Mouse (Mus musculus): ENCODE results near the gene Zmiz1.

Gene Zmiz1

DNA sequence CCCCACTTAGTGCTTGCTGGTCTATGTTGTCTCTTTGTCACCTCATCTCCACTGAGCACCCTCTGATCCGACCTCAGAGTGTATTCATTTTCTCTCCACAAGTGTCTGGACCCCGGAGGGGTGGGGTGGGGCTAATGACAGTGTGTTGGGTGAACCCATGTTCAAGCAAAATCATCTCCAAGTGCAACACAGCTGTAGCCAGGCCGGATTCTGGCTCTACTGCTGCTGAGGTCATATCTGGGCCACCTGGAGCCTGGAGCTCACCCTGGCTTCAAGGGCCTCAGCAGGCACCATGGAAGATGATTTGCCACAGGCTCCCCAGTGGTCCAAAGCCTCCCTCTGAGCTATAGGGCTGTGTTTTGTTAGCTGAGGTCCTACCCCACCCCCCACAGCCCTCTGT is 52.6 kb downstream of the Zmiz1 start:
- DNase-seq (ENCODE audit: low spot score in 2 of 2) = no peak

DNA sequence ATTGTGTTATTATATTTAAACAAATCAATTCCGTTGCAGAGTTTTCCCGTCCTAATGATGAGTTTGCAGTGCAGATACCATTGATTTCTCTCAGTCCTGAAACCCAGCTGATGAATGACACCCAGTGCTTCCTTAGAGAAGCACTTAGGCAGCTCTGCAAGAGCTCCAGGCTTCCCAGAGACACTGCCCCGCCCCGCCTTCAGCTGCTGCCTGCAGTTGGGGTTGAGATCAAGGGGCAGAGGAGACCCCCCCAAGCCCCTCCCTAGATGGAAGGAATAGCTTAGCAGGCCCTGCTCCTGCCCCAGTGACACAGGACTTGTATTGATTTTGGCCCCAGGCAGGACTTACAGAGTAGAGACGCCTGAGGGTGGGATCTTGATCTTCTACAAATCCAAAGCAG is 53.0 kb downstream of the Zmiz1 start:
- DNase-seq (ENCODE audit: low spot score in 2 of 2) = no peak

DNA sequence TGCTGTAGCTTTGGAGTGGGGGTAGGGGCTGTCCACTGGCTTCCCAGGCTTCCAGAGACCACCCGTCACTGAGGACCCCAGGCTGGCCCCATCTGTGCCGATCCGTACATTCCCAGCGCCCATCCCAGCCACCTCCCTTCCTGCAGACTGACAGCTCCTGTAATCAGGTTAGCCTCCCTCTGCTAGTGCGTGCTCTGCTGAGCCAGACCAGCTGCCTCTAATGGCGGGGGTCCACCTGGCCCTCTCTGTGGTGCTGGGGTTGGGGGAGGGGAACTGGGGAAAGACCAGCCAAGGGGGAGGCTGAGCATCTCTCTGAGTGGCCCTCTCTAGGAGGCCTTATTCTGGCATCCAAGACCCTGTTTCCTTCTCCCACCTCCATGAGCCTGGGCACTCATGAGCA is 53.8 kb downstream of the Zmiz1 start:
- DNase-seq (ENCODE audit: low spot score in 2 of 2) = no peak

DNA sequence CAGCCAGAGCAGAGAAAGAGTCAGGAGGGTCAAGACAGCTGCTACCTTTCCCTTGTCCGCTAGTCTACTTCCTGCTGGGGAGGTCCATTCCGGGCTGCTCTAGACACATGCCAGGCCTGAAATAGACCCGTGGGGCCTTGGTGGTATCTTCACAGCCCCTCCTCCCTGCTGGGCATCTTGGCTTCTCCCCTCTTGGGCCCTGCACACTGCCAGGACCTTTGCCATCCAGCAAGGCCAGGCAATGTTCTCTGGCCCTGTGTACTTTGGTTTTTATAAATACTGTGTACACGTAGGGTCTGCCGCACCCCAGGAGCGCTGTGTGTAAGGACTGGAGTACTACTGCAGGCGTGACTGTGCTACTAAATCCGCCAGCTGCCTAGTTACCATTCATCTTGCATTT is 54.5 kb downstream of the Zmiz1 start:
- no peak for DNase-seq (ENCODE audit: low spot score in 2 of 2)

DNA sequence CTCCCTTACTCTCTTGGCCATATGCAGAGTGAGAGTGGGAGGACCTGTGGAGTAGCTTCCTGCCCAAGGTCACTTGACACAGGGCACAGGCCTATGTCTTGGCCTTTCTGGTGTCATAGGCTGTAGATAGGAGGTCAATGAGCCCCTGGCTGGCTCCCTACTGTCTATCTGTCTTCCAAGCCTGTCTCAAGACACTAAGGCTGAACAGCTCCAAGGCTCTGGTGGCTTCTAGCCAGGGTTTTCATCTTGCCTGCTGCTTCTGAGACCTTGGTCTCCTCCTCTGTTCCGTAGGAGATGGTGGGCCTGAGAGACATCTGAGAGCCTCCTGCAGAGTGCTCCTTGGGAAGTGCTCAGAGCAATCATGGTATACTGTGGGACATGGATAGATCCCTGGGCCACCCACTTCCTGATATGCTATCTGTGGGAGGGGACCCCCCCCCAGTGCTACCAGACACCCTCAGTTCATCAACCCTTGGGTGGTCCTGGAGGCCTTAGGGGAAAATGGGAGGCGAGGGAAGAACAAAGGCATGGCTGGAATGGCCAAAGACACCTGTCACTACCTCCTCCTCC is 56.0 kb downstream of the Zmiz1 start:
- no peak for DNase-seq (ENCODE audit: low spot score in 2 of 2)

DNA sequence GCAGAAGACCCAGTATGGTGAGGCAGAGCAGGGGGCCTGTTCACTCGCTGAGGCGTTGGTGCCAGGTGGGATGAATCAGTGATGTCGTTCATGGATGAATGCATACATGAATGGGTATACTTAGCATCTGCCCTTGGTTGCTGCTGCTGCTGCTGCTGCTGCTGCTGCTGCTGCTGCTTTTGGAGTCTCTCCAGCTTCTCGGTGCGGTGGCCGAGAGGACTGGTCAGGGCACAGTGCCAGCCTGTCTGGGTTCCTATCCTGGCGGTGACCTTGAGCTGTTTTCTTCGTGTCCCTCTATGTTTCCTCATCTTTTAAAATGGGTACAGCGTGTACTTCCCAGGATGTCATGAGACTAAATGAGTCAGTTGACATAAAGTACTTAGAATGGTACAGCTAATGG is 56.9 kb downstream of the Zmiz1 start:
- DNase-seq (ENCODE audit: low spot score in 2 of 2) = no peak

DNA sequence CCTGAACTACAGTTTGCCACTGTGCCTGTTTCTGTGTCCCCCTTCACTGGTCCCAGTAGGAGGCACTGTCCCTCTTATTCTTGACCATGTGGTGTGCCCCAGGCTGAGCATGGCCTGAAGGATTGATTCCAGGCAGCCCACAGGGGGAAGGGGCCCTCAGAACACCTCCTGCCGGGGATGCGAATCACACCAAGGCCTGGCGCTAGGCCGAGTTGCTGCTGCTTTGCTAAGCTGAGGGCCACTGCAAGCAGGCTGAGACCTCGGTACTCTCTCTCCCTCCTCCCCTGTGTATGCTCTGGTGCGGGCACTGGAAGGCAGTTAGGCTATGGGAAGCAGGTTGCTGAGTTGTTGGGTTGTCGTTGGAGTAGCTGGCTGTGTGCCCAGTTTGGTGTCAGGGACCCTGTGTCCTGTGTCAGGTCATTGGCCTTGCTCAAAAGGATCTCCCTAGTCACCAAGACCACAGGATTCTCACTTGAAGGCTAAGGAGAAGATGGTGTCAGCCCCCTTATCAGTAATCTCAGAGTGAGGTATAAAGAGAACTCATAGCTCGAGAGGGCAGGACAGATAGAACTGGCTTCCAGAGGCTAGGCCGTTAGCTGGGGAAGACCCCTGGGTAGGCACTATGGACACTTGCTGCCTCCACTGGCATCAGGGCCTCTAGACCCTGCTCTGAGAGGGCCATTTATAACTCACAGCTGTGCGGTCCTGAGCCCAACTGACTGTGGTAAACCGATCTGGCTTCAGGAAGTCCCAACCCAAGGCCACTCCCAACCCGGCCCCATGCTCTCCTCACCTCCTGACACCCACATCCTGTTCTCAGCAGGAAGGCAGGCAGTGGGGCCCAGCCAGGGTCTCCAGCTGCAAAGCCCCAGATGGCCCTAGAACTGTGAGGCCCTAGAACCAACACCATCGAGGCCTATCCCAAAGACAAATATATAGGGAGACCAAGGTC is 57.9 kb downstream of the Zmiz1 start:
- DNase-seq (ENCODE audit: low spot score in 2 of 2) = no peak

DNA sequence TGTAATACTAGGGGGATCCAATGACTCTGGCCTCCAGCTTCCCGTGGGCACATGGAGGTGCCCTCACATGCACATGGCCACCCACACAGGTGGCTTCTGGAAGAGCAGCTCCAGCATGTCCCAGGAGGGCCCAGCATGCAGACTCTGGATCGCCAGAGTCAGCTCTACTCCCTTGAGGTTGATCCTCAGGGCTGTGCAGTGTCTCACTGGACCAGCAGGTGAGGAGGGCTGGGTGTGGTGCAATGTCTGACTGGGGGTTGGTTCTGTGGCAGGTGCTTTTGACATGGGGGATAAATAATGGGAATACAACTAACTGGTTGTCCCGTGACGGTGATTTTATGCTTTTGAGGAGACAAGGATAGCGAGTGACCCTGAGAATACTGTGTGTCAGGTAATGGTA is 59.7 kb downstream of the Zmiz1 start:
- DNase-seq (ENCODE audit: low spot score in 2 of 2) = no peak

DNA sequence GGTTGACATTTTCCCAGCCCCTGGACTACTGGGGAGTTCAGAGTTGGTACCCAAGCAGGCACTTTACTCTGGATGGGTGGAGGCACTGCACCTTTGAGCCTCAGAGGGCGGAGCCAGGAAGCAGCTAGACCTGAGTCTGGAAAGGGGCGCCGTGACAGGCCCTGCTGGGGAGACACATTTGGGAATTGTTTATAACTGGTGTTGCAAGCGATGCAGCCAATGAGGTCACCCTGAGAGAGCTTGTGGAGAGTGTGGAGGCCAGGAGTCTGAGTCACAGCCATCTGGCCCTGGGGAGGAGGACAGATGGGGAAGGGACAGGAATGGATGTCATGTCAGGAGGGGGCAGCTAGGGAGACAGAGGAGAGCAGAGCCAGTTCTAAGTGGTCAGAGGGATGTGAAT is 60.7 kb downstream of the Zmiz1 start:
- DNase-seq (ENCODE audit: low spot score in 2 of 2) = no peak

DNA sequence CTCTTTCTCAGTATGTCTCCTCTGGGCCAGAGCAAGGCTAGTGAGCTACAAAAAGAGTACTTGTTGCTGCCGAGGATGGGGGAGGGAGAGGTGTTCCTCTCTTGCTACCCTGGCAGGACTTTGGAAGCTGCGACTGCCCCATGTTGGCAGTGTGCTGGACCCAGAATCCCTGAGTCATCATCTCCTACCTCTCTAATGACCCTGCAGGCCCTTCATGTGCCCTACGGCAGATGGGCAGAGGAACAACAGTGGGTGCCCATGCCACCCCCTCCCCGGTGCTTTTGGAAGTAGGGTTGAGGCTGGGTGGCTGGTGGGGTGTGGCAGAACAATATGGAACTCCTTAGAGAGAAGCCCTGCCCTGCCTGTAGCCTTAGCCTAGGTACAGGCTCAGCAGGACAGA is 61.6 kb downstream of the Zmiz1 start:
- no peak for DNase-seq (ENCODE audit: low spot score in 2 of 2)

DNA sequence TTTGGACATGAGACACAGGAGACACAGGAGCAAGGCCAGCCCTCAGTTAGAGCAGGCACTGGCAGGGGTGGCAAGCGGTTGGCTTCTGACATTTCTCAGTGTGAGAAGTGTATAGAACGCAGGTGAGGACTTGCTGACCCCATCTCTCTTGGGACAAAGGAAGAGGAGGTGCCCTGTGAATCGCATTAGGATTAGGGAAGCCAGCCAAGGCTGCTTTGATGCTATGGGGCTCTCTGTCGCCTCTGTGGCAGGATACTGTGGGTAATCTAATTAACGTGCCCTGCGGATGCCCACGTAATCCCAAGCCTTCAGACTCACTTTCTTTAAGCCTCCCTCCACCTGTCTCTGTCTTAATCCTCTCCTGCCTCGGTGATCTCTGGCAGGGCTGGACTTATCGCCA is 62.0 kb downstream of the Zmiz1 start:
- DNase-seq (ENCODE audit: low spot score in 2 of 2) = no peak

DNA sequence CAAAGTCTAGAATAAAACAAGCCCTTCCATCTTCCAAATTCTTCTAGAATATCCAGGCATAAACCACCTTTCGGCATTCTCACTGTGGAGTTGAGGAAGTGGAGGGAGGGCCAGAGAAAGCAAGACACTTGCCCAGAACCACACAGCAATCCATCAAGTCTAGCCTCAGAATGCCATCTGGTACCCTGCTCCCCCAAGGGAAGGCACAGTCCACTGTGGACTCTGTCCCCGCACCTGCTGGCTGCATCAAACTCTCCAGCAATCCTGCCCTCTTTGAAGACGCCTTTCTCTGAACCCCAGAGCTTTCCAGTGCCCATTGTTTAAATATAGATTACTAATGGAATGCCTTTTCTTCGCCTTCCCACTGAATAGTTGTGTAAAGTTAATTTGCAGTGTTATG is 62.5 kb downstream of the Zmiz1 start:
- no peak for DNase-seq (ENCODE audit: low spot score in 2 of 2)

DNA sequence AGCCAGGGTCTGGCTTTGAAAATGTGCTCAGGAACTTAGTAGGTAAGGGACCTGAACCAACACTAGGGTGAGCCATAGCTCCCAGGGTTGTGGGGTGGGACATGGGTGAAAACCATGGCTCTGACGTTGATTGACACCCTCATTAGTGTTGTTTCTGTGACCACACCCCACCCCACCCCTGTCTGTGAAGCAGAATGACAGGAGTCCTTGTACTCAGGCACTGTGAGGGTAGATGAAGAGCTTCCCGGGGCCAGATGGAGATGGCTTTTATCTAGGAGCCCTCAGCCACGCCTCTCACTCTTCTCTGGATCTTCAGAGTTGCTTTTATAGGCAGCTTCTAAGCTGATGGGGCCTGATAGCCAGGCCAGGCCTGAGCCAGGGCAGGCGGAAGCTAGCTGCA is 63.4 kb downstream of the Zmiz1 start:
- no peak for DNase-seq (ENCODE audit: low spot score in 2 of 2)

DNA sequence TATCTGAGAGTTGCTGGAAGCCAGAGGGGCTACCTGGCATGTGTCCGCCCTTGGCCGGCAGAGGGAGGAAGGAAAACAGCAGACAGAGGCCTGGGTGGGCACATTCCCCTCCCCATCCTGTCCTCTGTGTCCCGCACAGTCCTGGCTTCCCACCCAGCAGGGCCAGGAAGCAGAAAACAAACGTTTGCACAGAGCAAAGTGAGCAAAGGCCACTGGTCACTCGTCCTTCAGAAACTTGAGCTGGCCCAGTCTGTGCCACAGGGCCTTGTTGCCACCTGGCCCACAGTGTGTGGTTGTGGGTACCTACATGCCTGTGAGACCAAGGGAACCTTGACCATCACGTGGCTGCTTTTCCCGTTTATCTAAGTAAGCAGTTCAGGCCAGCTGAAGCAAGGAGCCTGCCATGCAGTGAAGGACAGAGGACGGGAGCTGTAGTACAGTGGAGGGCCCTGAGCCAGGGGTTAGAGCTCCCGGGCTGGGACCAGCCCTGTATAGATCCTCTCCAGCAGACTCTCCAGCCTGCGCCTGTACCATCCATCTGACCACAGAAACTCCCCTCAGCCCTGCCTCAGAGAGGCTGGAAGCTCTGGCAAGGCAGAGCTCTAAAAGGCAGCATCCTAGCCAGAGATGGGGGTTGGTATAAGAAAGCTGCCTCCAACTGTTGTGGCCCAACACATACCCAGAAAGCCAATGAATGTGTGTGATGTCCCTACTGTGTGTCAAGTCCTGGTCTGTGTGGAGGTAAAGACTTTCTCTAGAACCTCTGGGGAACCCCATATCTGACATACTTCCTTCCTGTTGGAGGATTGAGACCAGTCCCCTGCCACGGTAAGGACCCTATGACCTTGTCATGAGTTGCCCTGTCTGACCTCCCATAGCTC is 64.5 kb downstream of the Zmiz1 start:
- no peak for DNase-seq (ENCODE audit: low spot score in 2 of 2)

DNA sequence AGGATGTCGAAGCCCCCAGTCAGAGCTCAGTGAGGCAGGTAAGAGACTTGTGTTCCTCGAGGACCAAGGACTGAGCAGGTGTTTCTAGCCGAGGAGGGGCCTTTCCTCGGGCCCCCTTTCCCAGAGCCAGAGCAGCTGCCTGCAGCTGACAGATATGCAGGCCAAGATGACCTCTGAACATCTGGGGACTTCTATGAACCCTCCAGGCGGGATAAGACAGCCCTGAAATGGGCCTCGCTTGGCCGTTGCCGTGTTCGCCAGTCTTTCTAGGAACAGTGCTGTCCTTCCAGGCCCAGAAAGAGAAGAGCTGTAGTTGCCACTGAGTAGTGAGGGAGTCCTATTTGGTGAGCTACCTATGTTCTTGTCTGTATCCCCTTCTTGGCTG is 65.1 kb downstream of the Zmiz1 start:
- no peak for DNase-seq (ENCODE audit: low spot score in 2 of 2)

DNA sequence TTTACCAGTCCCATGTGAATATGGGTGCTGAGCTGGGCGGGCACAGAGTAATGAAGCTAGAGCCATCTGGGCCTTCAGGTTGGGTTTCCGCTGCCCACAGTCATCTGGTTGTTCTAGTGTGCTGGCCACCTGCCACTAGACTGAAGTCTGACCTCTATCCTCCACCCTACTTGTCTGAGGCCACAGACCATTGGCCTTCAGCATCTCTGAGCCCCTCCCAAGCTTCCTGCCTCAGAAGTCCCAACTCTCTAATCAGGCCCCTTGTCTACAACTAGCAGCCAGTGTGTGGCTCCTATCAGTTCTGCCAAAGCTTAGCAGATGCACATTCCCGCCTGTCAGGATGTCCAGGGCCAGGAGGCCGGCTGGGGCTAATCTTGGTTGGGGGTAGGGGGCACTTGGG is 65.9 kb downstream of the Zmiz1 start:
- DNase-seq (ENCODE audit: low spot score in 2 of 2) = no peak

DNA sequence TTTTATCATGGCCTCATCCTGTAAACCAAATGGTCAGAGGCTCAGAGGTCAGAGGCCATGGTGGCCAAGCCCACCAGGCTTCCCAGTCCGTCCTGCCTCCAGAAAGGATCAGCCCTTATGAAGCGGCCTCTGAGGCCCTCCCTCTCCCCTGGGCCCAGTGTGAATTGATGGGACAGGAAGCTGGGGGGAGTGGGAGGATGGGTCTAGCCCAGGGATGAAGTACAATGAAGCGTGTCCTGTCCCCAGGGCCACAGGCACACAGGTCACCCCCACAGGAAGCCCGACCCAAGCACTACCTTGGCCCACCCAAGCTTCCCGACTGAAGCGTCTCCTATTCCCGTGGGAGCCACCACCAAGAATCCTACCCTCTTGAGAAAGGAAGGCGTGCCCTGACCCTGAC is 66.7 kb downstream of the Zmiz1 start:
- DNase-seq (ENCODE audit: low spot score in 2 of 2) = no peak

DNA sequence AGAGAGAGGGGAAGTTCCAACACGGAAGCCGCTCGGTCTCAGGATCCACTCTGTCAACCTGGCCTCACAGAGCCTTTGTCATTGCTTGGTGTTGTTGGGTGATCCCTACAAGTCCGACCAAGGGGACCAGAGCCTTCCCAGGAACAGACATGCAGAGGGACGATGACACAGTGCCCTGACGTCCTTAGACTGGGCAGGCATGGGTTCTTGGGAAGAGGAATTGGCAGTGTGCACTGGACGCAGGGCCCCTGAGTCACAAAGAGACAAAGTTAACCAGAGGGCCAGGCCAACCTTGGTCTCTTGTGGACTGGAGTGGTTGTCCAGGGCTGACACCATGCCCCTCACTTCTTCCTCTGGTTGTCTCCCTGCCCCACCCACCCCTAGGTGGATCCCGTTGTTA is 67.9 kb downstream of the Zmiz1 start:
- no peak for DNase-seq (ENCODE audit: low spot score in 2 of 2)

DNA sequence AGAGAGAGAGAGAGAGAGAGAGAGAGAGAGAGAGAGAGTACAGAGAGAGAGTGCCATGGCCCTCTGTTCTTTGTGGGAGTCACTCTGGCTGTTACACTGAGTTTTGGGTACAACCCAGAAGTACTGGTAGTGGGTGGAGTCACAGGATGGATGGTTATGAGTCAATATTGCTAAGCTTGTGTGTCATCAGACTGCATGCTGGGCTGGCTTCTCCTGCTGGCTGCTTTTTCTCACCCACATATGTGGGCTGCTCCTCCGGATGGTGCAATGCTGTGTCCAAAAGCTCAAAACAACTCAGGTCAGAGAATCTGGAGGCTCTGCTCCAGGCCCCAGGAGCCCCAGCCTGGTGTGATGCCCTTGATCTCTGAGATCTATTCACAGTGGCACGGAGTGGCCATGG is 68.3 kb downstream of the Zmiz1 start:
- DNase-seq (ENCODE audit: low spot score in 2 of 2) = no peak

DNA sequence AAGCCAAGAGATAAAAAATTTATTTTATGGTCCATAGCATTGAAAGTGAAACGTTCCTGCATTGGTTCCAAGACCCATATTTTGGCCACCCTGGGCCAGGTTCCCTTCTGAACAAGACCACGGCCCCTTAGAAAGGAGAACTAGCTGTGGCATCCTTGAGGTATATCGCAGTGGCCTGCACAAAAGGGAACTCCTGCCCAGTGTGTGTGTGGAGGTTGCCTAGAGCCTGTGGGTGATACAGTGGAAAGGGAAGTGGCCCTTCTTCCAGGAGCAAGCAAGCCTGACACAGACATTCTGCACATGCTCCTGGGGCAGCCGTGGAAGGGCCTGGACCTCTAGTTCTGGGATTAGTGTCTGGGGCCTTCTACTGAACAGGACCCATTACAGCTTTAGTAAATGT is 71.4 kb downstream of the Zmiz1 start:
- no peak for DNase-seq (ENCODE audit: low spot score in 2 of 2)

DNA sequence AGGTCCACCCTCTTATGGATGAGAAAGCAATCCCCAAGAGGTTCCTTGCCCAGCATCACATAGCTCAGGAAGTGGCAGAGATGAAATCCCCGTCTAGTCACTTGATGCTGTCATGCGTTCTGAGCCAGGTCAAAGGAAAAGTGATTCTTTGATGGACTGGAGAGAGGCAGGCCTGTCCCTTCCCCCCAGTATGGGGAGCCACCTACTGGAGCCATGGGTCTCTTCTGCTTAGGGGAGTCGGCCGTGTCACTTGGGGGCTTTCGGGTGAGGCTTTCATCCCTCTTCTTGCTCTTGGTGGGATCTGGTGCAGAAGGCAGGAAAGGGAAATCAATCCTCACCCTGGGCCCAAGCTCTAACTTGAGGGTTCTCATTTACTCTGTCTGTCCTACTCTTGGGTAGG is 71.8 kb downstream of the Zmiz1 start:
- DNase-seq (ENCODE audit: low spot score in 2 of 2) = no peak

DNA sequence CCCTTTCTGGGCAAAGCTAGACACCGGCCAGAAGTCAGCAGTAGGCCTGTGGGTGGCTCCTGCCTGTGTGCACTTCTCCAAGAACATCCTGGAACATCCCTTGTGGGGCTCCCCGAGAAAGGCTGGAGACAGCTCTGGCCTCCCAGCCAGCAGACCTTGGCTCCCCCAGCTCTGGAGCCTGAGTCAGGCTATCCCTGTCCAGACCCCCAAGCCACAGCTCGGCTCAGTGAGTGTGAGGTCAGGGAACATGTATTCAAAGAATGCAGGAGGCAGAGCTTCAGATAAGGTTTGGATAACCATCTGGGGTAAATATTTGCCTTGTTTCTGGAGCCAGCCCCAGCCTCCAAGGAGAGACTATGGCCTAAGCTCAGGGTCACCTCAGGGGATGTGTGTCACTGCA is 74.0 kb downstream of the Zmiz1 start:
- DNase-seq (ENCODE audit: low spot score in 2 of 2) = no peak
